Mouse (Mus musculus) embryonic facial prominence, embryonic 11.5 days (tissue): ENCODE results near the gene Insig2. TPM values are rescaled to one million over a fixed set of nuclear protein-coding genes. Genes with fewer than 3 reads are reported as not detected.

ENCODE experiments used
- ATAC-seq: fragments of 200-750 bp; cut with Nextera tagmentation; replicated peaks from 2 replicates; pipeline ENCODE4 v1.8.0; 2017; ENCODE audit warnings: low read depth; ENCODE audit not compliant: insufficient number of reproducible peaks, low FRiP score, low TSS enrichment
- DNase-seq: peaks from one replicate; pipeline ENCODE4 v3.0.0-alpha.2; 2015; ENCODE audit warnings: low spot score
- H3K27ac ChIP-seq: fragments of 300-500 bp; sonication (generic); replicated peaks from 2 replicates; pipeline ENCODE4 v1.5.1; 2014; ENCODE audit warnings: mild to moderate bottlenecking, low read depth, low read length, control low read depth
- H3K27me3 ChIP-seq: fragments of 300-500 bp; sonication (generic); 2 replicates; pipeline ENCODE4 v1.6.1; 2014; ENCODE audit warnings: mild to moderate bottlenecking, low read length, moderate library complexity, mixed read lengths; ENCODE audit not compliant: control insufficient read depth, insufficient read depth
- H3K36me3 ChIP-seq: fragments of 300-500 bp; sonication (generic); replicated peaks from 2 replicates; pipeline ENCODE4 v1.6.1; 2014; ENCODE audit warnings: low read depth, mild to moderate bottlenecking, low read length, moderate library complexity, mixed read lengths; ENCODE audit not compliant: control insufficient read depth, insufficient read depth
- H3K4me1 ChIP-seq: fragments of 300-500 bp; sonication (generic); 2 replicates; pipeline ENCODE4 v1.6.1; 2014; ENCODE audit warnings: low read length, mixed read lengths; ENCODE audit not compliant: control insufficient read depth, insufficient read depth
- H3K4me2 ChIP-seq: fragments of 300-500 bp; sonication (generic); 2 replicates; pipeline ENCODE4 v1.6.1; 2014; ENCODE audit warnings: low read depth, mild to moderate bottlenecking, control low read depth, low read length, moderate library complexity
- H3K4me3 ChIP-seq: fragments of 300-500 bp; sonication (generic); 2 replicates; pipeline ENCODE4 v1.5.1; 2014; ENCODE audit warnings: low read depth, low read length, control low read depth
- H3K9ac ChIP-seq: fragments of 300-500 bp; sonication (generic); replicated peaks from 2 replicates; pipeline ENCODE4 v1.6.1; 2014; ENCODE audit warnings: mild to moderate bottlenecking, control low read depth, low read length
- H3K9me3 ChIP-seq: fragments of 300-500 bp; sonication (generic); replicated peaks from 2 replicates; pipeline ENCODE4 v1.6.1; 2016; ENCODE audit warnings: mild to moderate bottlenecking, low read length, inconsistent platforms, mixed read lengths; ENCODE audit not compliant: control insufficient read depth
- WGBS: fragments of 180-500 bp; shearing (Covaris S2); extraction: QIAGEN DNeasy Blood & Tissue Kit; methylation state at CpG from one replicate; pipeline ENCODE4 v1.1.7; 2014; 5-methylcytosine and 5-hydroxymethylcytosine counted together
- polyA plus RNA-seq: library from polyadenylated mRNA; unstranded; fragments of >200 nt; fragmentation: Nextera tagmentation; extraction: Ambion mirVana; gene quantifications from 2 replicates; pipeline ENCODE4 v1.2.1, GENCODE M21; 2014

The Insig2 gene
- 14.6 and 17.8 TPM in 2 replicates for polyA plus RNA-seq

- Histone ChIP-seq H3K9ac (no peak within 1 kb of the TSS), H3K27me3 (no peaks in the 10 kb centered on the region), H3K27ac (no peak within 1 kb of the TSS), H3K36me3 (no peaks in the 10 kb centered on the region), H3K4me2 (no peak within 1 kb of the TSS), H3K4me3 (no peak within 1 kb of the TSS), H3K4me1 (no peaks in the 10 kb centered on the region), H3K9me3 (no peaks in the 10 kb centered on the region)
- ATAC-seq (no peak), DNase-seq (no peak)
- WGBS = 95% methylated on average over 1 of the region's 1 CpGs
Measured at GRCm38 (mm10) chr1:121332485-121332884, at the start of gene Insig2. Gene Insig2 (minus strand): TSS chr1:121332589.

GRCm38 (mm10) chr1:121381562-121381961, 49.2 kb upstream of the Insig2 start:
- ATAC-seq (no peak), DNase-seq (no peak)
- Histone ChIP-seq H3K36me3 (no peaks in the 10 kb centered on the region), H3K4me2 (no peak overlapping the region), H3K27ac (no peak overlapping the region), H3K27me3 (no peaks in the 10 kb centered on the region), H3K9ac (no peak overlapping the region), H3K4me3 (no peak overlapping the region), H3K9me3 (no peaks in the 10 kb centered on the region), H3K4me1 (no peaks in the 10 kb centered on the region)
- 81% methylated on average over 3 of the region's 3 CpGs for WGBS

- Histone ChIP-seq H3K9ac (no peak overlapping the region), H3K36me3 (no peaks in the 10 kb centered on the region), H3K9me3 (no peaks in the 10 kb centered on the region), H3K4me1 (no peaks in the 10 kb centered on the region), H3K27me3 (no peaks in the 10 kb centered on the region), H3K4me2 (no peak overlapping the region), H3K27ac (no peak overlapping the region), H3K4me3 (no peak overlapping the region)
- ATAC-seq (no peak), DNase-seq (no peak)
- 83% methylated on average over 3 of the region's 3 CpGs for WGBS
Measured at GRCm38 (mm10) chr1:121380033-121380432, 47.6 kb upstream of the Insig2 start.

- DNase-seq = no peak
- Histone ChIP-seq H3K4me2 (no peak overlapping the region), H3K9ac (no peak overlapping the region), H3K36me3 (no peaks in the 10 kb centered on the region), H3K4me1 (no peaks in the 10 kb centered on the region), H3K27ac (no peak overlapping the region), H3K4me3 (no peak overlapping the region), H3K9me3 (no peaks in the 10 kb centered on the region), H3K27me3 (no peaks in the 10 kb centered on the region)
- WGBS = 88% methylated on average over 2 of the region's 2 CpGs
- no peak for ATAC-seq
Measured at GRCm38 (mm10) chr1:121377901-121378300, 45.5 kb upstream of the Insig2 start.

GRCm38 (mm10) chr1:121377410-121377809, 45.0 kb upstream of the Insig2 start:
- DNase-seq = no peak
- H3K36me3 ChIP-seq = no peaks in the 10 kb centered on the region
- H3K9me3 ChIP-seq = no peaks in the 10 kb centered on the region
- H3K27me3 ChIP-seq = no peaks in the 10 kb centered on the region
- no peak overlapping the region for H3K27ac ChIP-seq
- WGBS = 83% methylated on average over 1 of the region's 1 CpGs
- ATAC-seq = no peak
- H3K4me1 ChIP-seq = no peaks in the 10 kb centered on the region
- no peak overlapping the region for H3K9ac ChIP-seq
- no peak overlapping the region for H3K4me3 ChIP-seq
- H3K4me2 ChIP-seq = no peak overlapping the region

- no peaks in the 10 kb centered on the region for H3K4me1 ChIP-seq
- H3K27ac ChIP-seq = no peak overlapping the region
- no peaks in the 10 kb centered on the region for H3K9me3 ChIP-seq
- ATAC-seq (no peak), DNase-seq (no peak)
- no peak overlapping the region for H3K4me3 ChIP-seq
- H3K27me3 ChIP-seq = no peaks in the 10 kb centered on the region
- no peaks in the 10 kb centered on the region for H3K36me3 ChIP-seq
- no peak overlapping the region for H3K4me2 ChIP-seq
- H3K9ac ChIP-seq = no peak overlapping the region
- WGBS = 68% methylated on average over 2 of the region's 2 CpGs
Measured at GRCm38 (mm10) chr1:121373631-121374030, 41.2 kb upstream of the Insig2 start.

GRCm38 (mm10) chr1:121372656-121373055, 40.3 kb upstream of the Insig2 start:
- H3K27ac ChIP-seq = no peak overlapping the region
- no peak overlapping the region for H3K9ac ChIP-seq
- H3K27me3 ChIP-seq = no peaks in the 10 kb centered on the region
- DNase-seq (no peak), ATAC-seq (no peak)
- WGBS = 88% methylated on average over 1 of the region's 1 CpGs
- H3K4me1 ChIP-seq = no peaks in the 10 kb centered on the region
- H3K4me2 ChIP-seq = no peak overlapping the region
- no peak overlapping the region for H3K4me3 ChIP-seq
- no peaks in the 10 kb centered on the region for H3K36me3 ChIP-seq
- H3K9me3 ChIP-seq = no peaks in the 10 kb centered on the region

- Histone ChIP-seq H3K4me3 (no peak overlapping the region), H3K9ac (no peak overlapping the region), H3K4me1 (peaks cover 2% of the 10 kb centered on the region; the same call in 1 of the 2 replicates), H3K27me3 (no peaks in the 10 kb centered on the region), H3K36me3 (no peaks in the 10 kb centered on the region), H3K9me3 (no peaks in the 10 kb centered on the region), H3K4me2 (no peak overlapping the region), H3K27ac (no peak overlapping the region)
- no peak for DNase-seq
- ATAC-seq = no peak
- WGBS = 78% methylated on average over 12 of the region's 12 CpGs
Measured at GRCm38 (mm10) chr1:121371449-121371848, 39.1 kb upstream of the Insig2 start.
